Mouse (Mus musculus) heart, adult 8-10 months (tissue): ENCODE data around the gene Pzp. TPM values are rescaled to one million over a fixed set of nuclear protein-coding genes. Genes with fewer than 3 reads are reported as not detected.

Source experiments
- DNase-seq: peaks from one replicate; pipeline ENCODE4 v3.0.0; 2022; ENCODE audit warnings: low spot score
- total RNA-seq, 4 experiments: library from RNA; stranded (reverse); gene quantifications; 2 replicates each; pipeline ENCODE4 v1.2.4; 2022

Pzp gene
- total RNA-seq, 4 experiments from 2014 or later, result 2.2 to 3.6 (median 2.7) TPM

GRCm38 (mm10) chr6:128479463-128480454 is 46.8 kb downstream of the Pzp start:
- peak; percentile 96 for DNase-seq

DNA sequence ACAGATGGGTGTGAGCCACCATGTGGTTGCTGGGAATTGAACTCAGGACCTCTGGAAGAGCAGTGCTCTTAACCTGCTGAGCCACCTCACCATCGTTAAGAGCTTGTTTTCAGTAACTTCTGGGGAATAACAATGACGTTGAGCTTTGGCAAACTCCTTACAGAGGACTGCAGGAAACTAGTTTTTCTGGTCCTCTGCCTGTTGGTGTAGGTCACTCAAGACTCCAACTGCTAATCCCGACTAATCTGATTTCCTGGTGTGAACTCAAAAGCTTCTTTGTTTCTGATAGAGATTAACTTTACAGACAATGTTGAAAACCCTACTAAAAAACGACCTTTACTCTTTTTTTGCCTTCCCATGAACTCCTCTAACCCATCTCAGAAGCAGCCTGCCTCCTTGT is 49.0 kb downstream of the Pzp start:
- DNase-seq, result no peak

DNA sequence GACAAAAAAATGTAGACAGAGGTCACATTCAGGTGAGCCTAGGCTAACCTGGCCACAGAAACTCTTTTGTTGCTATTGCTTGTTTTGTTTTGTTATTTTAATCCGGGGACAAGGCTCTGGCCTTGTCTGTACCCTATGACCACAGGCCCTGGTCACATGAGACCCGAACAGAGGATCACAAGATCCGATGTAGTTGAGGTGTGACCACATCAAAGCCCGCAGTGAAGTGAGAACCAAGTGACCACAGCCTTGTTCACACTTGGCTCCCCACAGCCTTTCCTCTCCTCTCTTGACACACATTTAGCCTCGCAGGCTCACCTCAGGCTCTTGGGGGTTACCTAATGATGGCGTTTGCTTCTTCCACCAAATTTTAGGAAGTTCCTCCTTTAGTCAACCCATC is 52.4 kb downstream of the Pzp start:
- DNase-seq, result no peak

GRCm38 (mm10) chr6:128469451-128469850 is 57.1 kb downstream of the Pzp start:
- no peak for DNase-seq

DNA sequence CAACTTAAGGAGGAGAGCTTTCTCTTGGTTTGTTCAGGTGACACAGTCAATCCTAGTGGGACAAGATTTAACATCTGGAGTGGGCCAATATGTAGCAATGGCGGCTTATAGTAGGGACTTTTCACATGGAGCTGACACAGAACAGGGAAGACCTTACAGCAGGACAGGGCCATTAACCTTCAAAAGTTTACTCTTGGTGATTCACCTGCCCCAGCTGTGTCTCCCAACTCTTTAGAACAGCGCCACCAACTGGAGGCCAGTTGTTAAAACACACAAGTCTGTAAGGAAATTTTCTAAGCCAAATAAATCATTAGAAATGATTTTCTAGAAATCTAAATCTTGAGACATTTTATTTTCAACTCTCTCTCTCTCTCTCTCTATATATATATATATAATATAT is 59.2 kb downstream of the Pzp start:
- DNase-seq, result no peak

GRCm38 (mm10) chr6:128466563-128466962 is 60.0 kb downstream of the Pzp start:
- no peak for DNase-seq

GRCm38 (mm10) chr6:128466043-128466442 is 60.5 kb downstream of the Pzp start:
- no peak for DNase-seq

- DNase-seq, result no peak
Measured at GRCm38 (mm10) chr6:128464996-128465395, 61.5 kb downstream of the Pzp start.

DNA sequence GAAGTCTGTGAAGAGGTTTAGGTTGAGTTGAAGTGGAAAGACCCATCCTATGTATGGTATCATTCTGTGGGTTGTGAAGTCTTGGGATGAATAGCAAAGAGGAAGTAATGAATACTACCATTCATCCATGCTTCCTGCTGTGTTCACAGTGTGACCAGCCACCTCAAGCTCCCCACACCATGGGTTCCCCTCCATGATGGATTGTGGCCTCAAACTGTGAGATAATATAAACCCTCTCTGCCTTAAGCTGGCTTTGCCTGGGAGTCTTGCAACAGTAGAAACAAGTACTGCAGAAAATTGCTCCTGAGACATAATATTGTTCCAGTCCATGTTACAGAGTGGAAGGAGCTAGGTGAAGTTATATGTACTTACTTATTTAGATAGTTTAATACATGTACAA is 64.9 kb downstream of the Pzp start:
- no peak for DNase-seq

DNA sequence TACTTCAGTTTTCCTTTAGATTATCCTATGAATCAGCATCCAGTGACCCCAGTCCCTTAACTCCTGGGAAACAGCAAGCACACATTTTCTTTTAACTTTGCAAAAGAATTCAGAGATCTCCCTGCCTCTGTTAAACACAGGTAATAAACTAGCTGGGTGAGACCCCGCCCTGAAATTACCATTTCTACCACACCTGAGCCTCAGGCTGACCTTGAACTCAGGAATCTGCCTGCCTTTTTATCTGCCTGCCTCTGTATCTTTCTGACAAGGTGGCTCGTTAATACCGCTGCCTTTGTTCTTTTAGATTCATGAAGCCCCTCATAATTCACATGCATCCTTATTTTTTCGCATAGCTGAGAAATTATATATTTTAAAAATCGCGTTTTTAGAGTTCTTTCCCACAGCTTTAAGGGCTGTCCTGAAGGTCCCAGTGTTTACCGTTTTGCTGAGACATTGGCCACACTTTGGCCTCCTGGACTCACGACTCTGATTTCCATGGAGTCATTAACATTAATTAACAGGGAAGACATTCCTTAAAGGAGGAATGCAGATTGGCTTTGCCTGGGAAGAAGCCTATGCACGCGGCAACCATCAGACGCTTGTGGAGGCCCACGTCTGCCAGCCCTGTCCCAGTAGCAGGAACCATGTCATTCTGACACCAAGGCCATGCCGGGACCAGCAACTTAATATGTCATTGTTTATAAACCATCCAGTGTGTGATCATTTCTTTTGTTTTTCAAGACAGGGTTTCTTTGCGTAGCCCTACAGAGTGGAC is 65.6 kb downstream of the Pzp start:
- DNase-seq, result no peak

DNA sequence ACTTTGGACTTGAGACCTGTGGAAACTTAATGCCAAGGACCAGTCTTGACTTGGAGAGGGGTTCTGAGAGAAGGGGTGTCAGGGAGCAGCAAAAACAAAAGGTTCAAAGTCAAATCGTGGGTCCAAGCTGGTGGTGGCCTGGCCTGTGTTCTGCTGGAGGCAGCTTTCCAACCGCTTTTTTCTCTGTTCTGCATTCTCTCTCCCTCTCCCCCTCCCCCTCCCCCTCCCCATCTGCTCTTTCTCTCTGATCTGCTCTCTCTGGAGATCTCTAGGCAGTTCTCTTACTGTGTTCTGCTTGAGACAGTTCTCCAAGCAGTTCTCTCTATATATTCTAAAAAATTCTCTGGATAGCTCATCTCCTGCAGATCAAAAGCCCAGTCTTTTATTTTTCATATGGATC is 66.2 kb downstream of the Pzp start:
- DNase-seq, result no peak

- no peak for DNase-seq
Measured at GRCm38 (mm10) chr6:128457186-128457585, 69.3 kb downstream of the Pzp start.

- no peak for DNase-seq
Measured at GRCm38 (mm10) chr6:128455835-128456605, 70.5 kb downstream of the Pzp start.

- DNase-seq, result no peak
Measured at GRCm38 (mm10) chr6:128447063-128447462, 79.5 kb downstream of the Pzp start.

GRCm38 (mm10) chr6:128445761-128446535 is 80.6 kb downstream of the Pzp start:
- peak; percentile 70 for DNase-seq

GRCm38 (mm10) chr6:128440238-128440637 is 86.3 kb downstream of the Pzp start:
- DNase-seq, result no peak

GRCm38 (mm10) chr6:128438871-128439341 is 87.6 kb downstream of the Pzp start:
- no peak for DNase-seq

GRCm38 (mm10) chr6:128438317-128438870 is 88.1 kb downstream of the Pzp start, which contains the start of gene Fkbp4:
Gene Fkbp4 (minus strand): TSS chr6:128438677.
- peak; percentile 91 for DNase-seq

- no peak for DNase-seq
Measured at GRCm38 (mm10) chr6:128437731-128438316, 88.7 kb downstream of the Pzp start.

DNA sequence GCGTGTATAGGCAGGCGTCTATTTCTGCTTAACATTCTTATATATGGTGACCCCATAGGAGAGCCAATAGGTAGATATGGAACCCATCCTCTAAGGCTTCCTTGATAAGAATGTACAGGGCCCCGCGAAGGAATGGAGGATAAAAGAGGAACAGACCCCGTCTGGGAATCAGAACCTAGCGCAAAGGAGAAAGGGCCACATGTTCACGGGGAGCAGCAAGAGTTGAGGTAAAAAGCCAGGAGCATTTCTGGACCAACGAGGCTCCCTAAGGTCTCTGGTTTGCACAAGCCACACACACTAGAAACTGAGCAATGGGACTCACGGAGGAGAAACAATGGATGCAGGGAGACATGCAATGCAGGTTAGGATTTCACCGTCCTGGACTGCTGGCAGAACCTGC is 89.2 kb downstream of the Pzp start:
- no peak for DNase-seq
